Comparison of ENCODE assay signal across 20 mouse cellular contexts in the genomic region with DNA sequence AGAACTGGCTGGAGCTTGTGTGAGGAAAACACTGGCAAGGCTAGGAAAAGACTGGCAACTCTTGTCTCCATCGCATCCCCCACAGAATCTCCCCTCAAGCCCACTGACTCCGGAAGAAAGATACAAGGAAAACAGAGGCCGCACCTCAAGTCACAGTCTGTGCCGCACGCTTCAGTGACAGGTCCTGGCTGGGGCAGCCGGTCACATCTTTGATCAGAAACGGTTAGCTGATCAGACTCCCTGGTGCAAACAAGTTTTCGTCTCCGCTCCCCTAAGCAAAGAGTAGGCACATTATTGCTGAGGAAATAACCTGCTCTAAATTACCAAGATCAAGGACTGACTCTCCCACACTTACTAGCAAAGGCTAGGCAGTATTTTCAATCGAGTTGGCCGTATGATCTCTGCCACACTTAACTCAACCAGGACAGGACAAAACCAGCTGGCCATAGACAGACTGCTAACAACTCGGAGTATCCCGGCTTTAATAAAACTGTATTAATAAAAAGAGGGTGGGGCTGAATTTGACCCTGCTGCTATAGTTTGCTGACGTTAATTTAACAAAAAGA. TPM values are rescaled to one million over a fixed set of nuclear protein-coding genes. Genes with fewer than 3 reads are reported as not detected.
"Had no signal": no experiment of that assay in that cellular context is flagged by ENCODE, and none has a peak within 500 bp of the region (broad histone marks: within the 10 kb centered on the region; RNA-seq: fewer than 3 reads in every experiment).

No protein-coding gene starts in this region.

- H3K4me2 ChIP-seq: lung, embryonic 15.5 days; midbrain, embryonic 11.5 days; midbrain, embryonic 13.5 days; midbrain, embryonic 15.5 days; neural tube, embryonic 12.5 days; stomach, embryonic 15.5 days had no signal

- H3K36me3 ChIP-seq: midbrain, embryonic 13.5 days; midbrain, embryonic 15.5 days; neural tube, embryonic 12.5 days had no signal

- H3K4me1 ChIP-seq: megakaryocyte, embryonic 14.5 days; neural tube, embryonic 12.5 days; stomach, embryonic 15.5 days had no signal

- H3K27ac ChIP-seq: lung, embryonic 15.5 days; macrophage; midbrain, embryonic 13.5 days; midbrain, embryonic 15.5 days; neural tube, embryonic 12.5 days; stomach, embryonic 15.5 days; stomach, postnatal 0 days had no signal

- DNase-seq: lung, adult 2 months; lung, postnatal 14 days; lung, postnatal 36 days; right cerebral cortex, postnatal 14 days; thymus, adult 2 months; thymus, postnatal 25 days; thymus, postnatal 4 days had no signal

- H3K27me3 ChIP-seq: lung, embryonic 15.5 days; megakaryocyte, embryonic 14.5 days; midbrain, embryonic 15.5 days; neural tube, embryonic 12.5 days; stomach, embryonic 15.5 days had no signal

- H3K9ac ChIP-seq: lung, embryonic 15.5 days; midbrain, embryonic 13.5 days; midbrain, embryonic 15.5 days; neural tube, embryonic 12.5 days; stomach, embryonic 15.5 days had no signal

- H3K4me3 ChIP-seq: lung, embryonic 15.5 days; megakaryocyte, embryonic 14.5 days; midbrain, embryonic 13.5 days; midbrain, embryonic 15.5 days; neural tube, embryonic 12.5 days; stomach, embryonic 15.5 days had no signal

- ATAC-seq: lung, postnatal 0 days; midbrain, embryonic 13.5 days; midbrain, embryonic 15.5 days had no signal

- H3K9me3 ChIP-seq: lung, embryonic 15.5 days; midbrain, embryonic 13.5 days; midbrain, embryonic 15.5 days; neural tube, embryonic 12.5 days; stomach, embryonic 15.5 days had no signal

RNA-seq across cellular contexts. Expression of a gene that starts 10.6 kb away (rescaled TPM):
- polyA plus RNA-seq: lung, adult 2 months; macrophage; midbrain, embryonic 11.5 days; midbrain, embryonic 13.5 days; midbrain, embryonic 15.5 days; midbrain, postnatal 0 days; neural tube, embryonic 12.5 days; spleen, adult 2 months; testis, adult 2 months; thymus, adult 2 months had no signal
